Mouse (Mus musculus): ENCODE data around the gene Ptpa. TPM values are rescaled to one million over a fixed set of nuclear protein-coding genes. Genes with fewer than 3 reads are reported as not detected.

Gene Ptpa
- total RNA-seq, 2 experiments from 2014 or later, result 134 to 138 TPM

GRCm38 (mm10) chr2:30490384-30490783 is 74.5 kb downstream of the Ptpa start:
- DNase-seq (ENCODE audit: low spot score in 2 of 2), result no peak

GRCm38 (mm10) chr2:30495000-30495908 is 79.4 kb downstream of the Ptpa start:
- DNase-seq (ENCODE audit: low spot score in 2 of 2), result no peak

- DNase-seq (ENCODE audit: low spot score in 2 of 2), result peak; percentile 49 to 60
Measured at GRCm38 (mm10) chr2:30495909-30496861, 80.3 kb downstream of the Ptpa start.

Small RNAs within 50 kb of the gene (microRNA-seq; reads per million reads assigned to microRNA genes)
- 0 reads per million in 2 experiments for gene Gm47292 (ENCODE audit: borderline number of aligned reads in 2 of 2)

Other genes with a start within 250 kb of the Ptpa start
- gene Endog, start 244.5 kb upstream of the Ptpa start, total RNA-seq (2021), result 10 to 100 TPM; 34.0 to 40.6 TPM
- gene Spout1, start 237.6 kb upstream of the Ptpa start, total RNA-seq (2021), result 10 to 100 TPM; 21.1 to 25.4 TPM
- 10 to 100 TPM; 18.2 to 26.3 TPM for gene Kyat1, start 210.2 kb upstream of the Ptpa start, total RNA-seq (2021)
- 10 to 100 TPM; 61.9 to 64.7 TPM for gene Lrrc8a, start 178.3 kb upstream of the Ptpa start, total RNA-seq (2021)
- 1 to 10 TPM; 1.4 to 2.3 TPM for gene Gm28035, start 175.5 kb upstream of the Ptpa start, total RNA-seq (2021)
- gene Phyhd1, start 149.8 kb upstream of the Ptpa start, total RNA-seq (2021), result 10 to 100 TPM; 13.6 to 18.0 TPM
- not detected for gene Gm28038, start 135.0 kb upstream of the Ptpa start, total RNA-seq (2021)
- 10 to 100 TPM; 40.8 to 41.6 TPM for gene Dolk, start 129.7 kb upstream of the Ptpa start, total RNA-seq (2021)
- 10 to 100 TPM; 29.6 to 30.3 TPM for gene Nup188, start 129.6 kb upstream of the Ptpa start, total RNA-seq (2021)
- 10 to 100 TPM; 88.6 to 92.1 TPM for gene Sh3glb2, start 56.7 kb upstream of the Ptpa start, total RNA-seq (2021)
- gene Miga2, start 51.8 kb upstream of the Ptpa start, total RNA-seq (2021), result 100 to 1,000 TPM in 1 of 2 experiments, 10 to 100 TPM in 1; 83.1 to 102 TPM
- gene Dolpp1, start 23.8 kb upstream of the Ptpa start, total RNA-seq (2021), result 10 to 100 TPM; 13.2 to 15.2 TPM
- 100 to 1,000 TPM; 175 to 243 TPM for gene Crat, start 226 bp upstream of the Ptpa start, total RNA-seq (2021)
- gene Ier5l, start 58.2 kb downstream of the Ptpa start, total RNA-seq (2021), result 1 to 10 TPM; 3.1 to 5.1 TPM
- under 1 TPM in 1 of 2 experiments, not detected in 1; 0.51 TPM for gene Cstad, start 179.0 kb downstream of the Ptpa start, total RNA-seq (2021)